Mouse (Mus musculus) 3134 (cell line): ENCODE results near the gene Psmd4.
A peak's percentile ranks its signal among the peaks of the same experiment; 100 is the strongest.
"Not testable (repeated sequence)": the region's sequence is repeated elsewhere in the genome, so short reads cannot be mapped to it uniquely, and the experiment has no call there.

Experiments
- DNase-seq: peaks from one replicate; pipeline ENCODE4 v3.0.0-alpha.2; 2011; ENCODE audit warnings: low spot score; ENCODE audit not compliant: insufficient read length; ENCODE audit errors: extremely low read depth

Psmd4 gene

GRCm38 (mm10) chr3:95042166-95042837, at the start of gene Psmd4:
TSS of gene Psmd4 (minus strand) at chr3:95042614.
- peak; percentile 95 for DNase-seq

GRCm38 (mm10) chr3:95088071-95088470, 45.7 kb upstream of the Psmd4 start:
- DNase-seq: no peak

GRCm38 (mm10) chr3:95071606-95072005, 29.2 kb upstream of the Psmd4 start:
- no peak for DNase-seq

- DNase-seq: peak; percentile 88
Measured at GRCm38 (mm10) chr3:95066570-95066969, 24.2 kb upstream of the Psmd4 start.

- peak; percentile 76 for DNase-seq
Measured at GRCm38 (mm10) chr3:95066095-95066494, 23.7 kb upstream of the Psmd4 start.

GRCm38 (mm10) chr3:95065553-95065952, 23.1 kb upstream of the Psmd4 start:
- DNase-seq: no peak

- peak; percentile 67 for DNase-seq
Measured at GRCm38 (mm10) chr3:95063741-95064140, 21.3 kb upstream of the Psmd4 start.

- no peak for DNase-seq
Measured at GRCm38 (mm10) chr3:95058078-95058477, 15.7 kb upstream of the Psmd4 start.

- no peak for DNase-seq
Measured at GRCm38 (mm10) chr3:95056275-95056674, 13.9 kb upstream of the Psmd4 start.

GRCm38 (mm10) chr3:95054481-95055260, 12.3 kb upstream of the Psmd4 start:
- DNase-seq: peak; percentile 61

GRCm38 (mm10) chr3:95053701-95054100, 11.3 kb upstream of the Psmd4 start:
- peak; percentile 48 for DNase-seq

GRCm38 (mm10) chr3:95052959-95053358, 10.5 kb upstream of the Psmd4 start:
- no peak for DNase-seq

- no peak for DNase-seq
Measured at GRCm38 (mm10) chr3:95047914-95048313, 5.5 kb upstream of the Psmd4 start.

- no peak for DNase-seq
Measured at GRCm38 (mm10) chr3:95046462-95047057, 4.1 kb upstream of the Psmd4 start.

GRCm38 (mm10) chr3:95043251-95043650, 837 bp upstream of the Psmd4 start:
- no peak for DNase-seq

GRCm38 (mm10) chr3:95042838-95043229, 420 bp upstream of the Psmd4 start:
- no peak for DNase-seq

- DNase-seq: no peak
Measured at GRCm38 (mm10) chr3:95041625-95042024, 789 bp downstream of the Psmd4 start.

GRCm38 (mm10) chr3:95029953-95030352, 12.5 kb downstream of the Psmd4 start:
- DNase-seq: no peak

GRCm38 (mm10) chr3:95029291-95029827, 13.1 kb downstream of the Psmd4 start:
- DNase-seq: not testable (repeated sequence)

- DNase-seq: no peak
Measured at GRCm38 (mm10) chr3:95028603-95029002, 13.8 kb downstream of the Psmd4 start.

- DNase-seq: no peak
Measured at GRCm38 (mm10) chr3:95027701-95028100, 14.7 kb downstream of the Psmd4 start.
